Mouse (Mus musculus) natural killer cell, adult 2 months (primary cell): ENCODE results near the gene Rrnad1.
A peak's percentile ranks its signal among the peaks of the same experiment; 100 is the strongest.

Experiments
- DNase-seq, 2 experiments: peaks; one replicate each; pipeline ENCODE4 v3.0.0; 2022; ENCODE audit warnings: low spot score in 2 of 2

Gene Rrnad1

GRCm38 (mm10) chr3:87949266-87949954 lies 18.9 kb upstream of the Rrnad1 start:
- no peak for DNase-seq

DNA sequence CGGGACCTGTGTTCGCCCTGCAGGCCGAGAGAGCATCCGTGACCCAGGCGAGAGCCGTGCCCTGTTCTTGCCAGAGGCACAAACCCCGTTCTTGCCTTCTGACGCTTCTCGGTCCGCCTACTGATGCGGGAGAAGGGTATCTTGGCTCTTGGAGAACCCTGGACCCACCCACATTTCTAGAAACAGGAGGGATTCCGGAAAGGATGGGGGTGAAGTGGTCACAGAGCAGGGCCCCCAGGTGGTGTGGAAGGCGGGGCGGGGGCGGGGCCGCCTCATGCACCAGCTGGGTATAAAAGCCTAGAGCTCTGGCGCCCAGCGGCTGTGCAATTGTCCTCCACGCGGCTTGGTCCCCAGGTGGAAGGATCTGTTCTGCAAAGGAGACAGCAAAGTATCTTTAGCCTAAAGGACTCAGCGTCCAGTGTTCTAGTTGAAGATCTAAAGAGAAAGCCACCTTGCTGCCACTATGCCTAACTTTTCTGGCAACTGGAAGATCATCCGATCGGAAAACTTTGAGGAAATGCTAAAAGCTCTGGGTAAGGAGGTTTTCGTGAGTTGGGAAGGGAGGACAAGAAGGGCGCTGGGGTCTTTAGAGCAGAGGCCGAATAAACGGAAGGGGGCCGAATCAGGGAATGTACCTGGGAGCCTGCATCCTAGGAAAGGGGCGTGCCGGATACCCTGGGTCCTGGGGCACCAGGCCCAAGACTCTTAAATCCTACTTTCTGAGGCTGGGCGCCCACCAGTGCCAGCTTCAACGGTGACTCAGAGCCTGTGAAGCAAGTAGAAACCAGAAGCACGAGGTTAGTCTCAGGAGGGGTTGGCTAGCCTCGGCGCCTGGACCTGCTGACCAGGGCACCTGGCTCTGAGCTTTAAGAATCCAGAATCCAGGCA lies 18.1 kb upstream of the Rrnad1 start, which contains the start of gene Crabp2:
Gene Crabp2, plus strand, starts transcription at position 289 of the 888 bp plus-strand sequence.
- DNase-seq = no peak

- DNase-seq = no peak
These were observed 17.3 kb upstream of the Rrnad1 start for GRCm38 (mm10) chr3:87947811-87948199.

GRCm38 (mm10) chr3:87947056-87947810 lies 16.7 kb upstream of the Rrnad1 start:
- DNase-seq = no peak

GRCm38 (mm10) chr3:87946541-87946860 lies 16.0 kb upstream of the Rrnad1 start:
- DNase-seq = no peak

DNA sequence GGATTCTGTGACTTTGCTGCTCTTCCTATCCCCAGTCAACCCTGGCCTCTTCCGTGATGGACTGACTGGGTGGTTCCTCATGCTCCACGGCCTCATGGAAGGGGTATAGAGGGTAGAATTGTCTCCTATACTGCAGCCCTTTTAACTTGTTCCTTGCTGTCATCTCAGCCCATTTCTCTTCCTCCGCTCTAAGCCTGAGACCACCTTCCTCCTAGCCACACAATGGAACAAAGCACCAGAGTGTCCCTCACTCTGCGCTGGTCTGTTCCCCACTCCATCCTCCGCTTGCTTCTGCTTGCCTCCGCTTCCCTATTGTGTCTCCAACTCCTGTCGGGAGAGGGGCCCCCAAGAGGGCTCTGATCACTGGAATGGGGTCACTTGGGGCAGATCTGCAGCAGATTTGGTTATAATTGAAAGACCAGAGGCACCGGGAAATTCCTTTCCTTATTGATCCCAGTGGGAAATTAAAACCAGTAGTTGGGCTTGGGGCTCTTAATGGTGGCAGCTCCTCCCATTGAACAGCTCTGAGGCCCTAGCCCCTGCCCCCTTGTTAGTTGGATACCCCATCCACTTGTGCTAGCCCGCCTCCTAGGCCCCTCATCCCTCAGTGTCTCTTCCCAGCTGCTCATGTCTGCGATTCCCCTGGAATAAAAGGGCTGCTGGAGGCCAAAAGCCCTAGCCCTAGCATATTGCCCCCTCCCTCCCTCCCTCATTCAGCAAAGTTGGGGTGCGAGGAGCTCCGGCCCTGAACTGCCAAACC lies 15.4 kb upstream of the Rrnad1 start:
- DNase-seq = no peak

DNA sequence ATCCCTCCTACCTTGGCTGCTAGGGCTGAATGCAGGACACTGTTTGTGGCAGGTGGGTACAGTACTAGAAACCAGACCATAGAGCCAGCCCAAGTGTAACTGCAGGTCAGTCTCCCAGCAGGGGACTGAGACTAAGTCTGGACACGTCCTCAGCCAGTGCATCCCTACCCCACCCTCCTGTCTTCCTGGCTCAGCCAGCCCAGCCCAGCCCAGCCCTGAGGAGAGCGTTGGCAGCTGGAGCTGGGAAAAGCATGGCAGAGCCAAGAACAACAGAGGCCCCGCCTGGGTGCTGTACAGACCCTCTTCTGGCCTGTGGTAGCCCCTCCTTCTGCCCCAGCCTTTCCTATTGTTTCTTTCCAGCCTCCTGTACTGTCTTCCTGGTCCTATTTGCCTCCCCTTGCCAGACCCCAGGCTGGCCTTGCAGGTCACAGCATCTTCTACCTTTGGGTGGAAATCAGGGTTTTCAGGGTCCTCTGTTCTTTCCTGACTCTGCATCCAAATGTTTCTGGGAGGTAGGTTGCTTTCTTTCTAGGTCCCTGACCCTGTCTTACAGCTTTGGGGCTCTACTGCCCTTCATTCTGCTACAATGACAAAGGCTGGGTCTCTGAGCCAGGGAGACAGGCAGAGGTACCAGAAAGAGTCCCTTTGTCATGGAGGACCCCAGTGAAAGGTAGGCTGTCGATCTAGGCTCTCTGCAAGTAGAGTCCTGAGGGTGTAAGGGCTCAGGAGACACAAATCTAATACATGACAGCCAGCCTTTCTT lies 14.5 kb upstream of the Rrnad1 start:
- DNase-seq = no peak

GRCm38 (mm10) chr3:87943586-87943985 lies 13.1 kb upstream of the Rrnad1 start:
- DNase-seq = no peak

- DNase-seq = no peak
These were observed 12.0 kb upstream of the Rrnad1 start for GRCm38 (mm10) chr3:87942471-87942870.

DNA sequence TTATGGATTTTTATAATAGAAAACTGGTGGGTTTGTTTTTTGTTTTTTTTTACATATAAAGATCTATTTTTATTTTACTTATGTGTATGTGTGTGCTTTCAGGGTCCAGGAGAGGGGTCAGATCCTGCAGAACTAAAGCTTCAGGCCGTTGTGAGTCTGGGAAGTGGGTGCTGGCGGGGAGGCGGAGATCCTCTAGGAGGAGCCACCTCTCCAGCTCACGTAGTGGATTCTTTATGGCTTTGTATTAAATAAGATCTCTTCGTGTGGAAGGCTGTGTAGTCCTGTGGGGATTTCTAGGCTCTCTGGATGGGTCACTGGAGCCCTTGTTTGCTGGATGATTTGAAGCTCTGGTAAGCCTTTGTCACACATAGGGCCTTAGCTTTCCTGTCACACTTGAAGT lies 10.1 kb upstream of the Rrnad1 start:
- DNase-seq = no peak

DNA sequence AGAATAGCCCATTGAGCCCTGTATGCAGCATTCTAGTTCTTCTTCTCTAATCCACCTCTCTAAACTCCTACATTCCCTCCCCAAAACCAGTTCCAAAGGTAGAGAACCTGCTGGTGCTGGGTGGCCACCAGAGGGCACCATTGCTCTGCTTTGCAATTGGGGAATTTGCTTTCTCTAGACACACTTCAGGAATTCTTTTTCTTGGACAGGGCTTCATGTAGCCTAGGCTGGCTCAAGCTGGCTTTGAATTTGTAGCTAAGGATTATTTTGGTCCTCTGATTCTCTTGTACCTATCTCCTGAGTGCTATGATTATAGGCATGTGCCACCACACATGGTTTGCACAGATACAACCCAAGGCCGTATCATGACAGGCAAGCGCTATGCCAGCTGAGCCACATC lies 5.3 kb upstream of the Rrnad1 start:
- peak in 1 of 2 experiments; percentile 52 for DNase-seq

DNA sequence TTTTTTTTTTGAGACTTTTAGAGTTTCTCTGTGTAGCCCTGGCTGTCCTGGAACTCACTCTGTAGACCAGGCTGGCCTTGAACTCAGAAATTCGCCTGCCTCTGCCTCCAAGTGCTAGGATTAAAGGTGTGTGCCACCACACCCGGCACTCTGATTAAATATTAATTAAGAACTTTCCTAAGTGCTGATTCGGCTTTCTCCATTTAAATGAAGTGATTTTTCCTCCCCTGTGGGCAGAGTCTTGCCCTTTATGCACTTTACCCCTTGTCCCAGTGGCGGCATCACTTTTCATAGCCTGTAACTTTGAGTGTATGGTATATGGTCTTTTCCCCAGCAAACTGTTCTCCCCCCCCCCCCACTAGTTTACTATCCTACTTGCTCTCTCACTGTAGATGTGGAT lies 4.7 kb upstream of the Rrnad1 start:
- no peak for DNase-seq

GRCm38 (mm10) chr3:87934501-87934900 lies 4.0 kb upstream of the Rrnad1 start:
- DNase-seq = no peak

- no peak for DNase-seq
These were observed 3.5 kb upstream of the Rrnad1 start for GRCm38 (mm10) chr3:87934026-87934425.

GRCm38 (mm10) chr3:87929341-87930077 lies 1.0 kb downstream of the Rrnad1 start:
- DNase-seq = no peak

- no peak for DNase-seq
These were observed 3.1 kb downstream of the Rrnad1 start for GRCm38 (mm10) chr3:87927452-87927851.

- DNase-seq = no peak
These were observed 5.5 kb downstream of the Rrnad1 start for GRCm38 (mm10) chr3:87924996-87925395.

- DNase-seq = no peak
These were observed 10.1 kb downstream of the Rrnad1 start for GRCm38 (mm10) chr3:87920270-87920943.

DNA sequence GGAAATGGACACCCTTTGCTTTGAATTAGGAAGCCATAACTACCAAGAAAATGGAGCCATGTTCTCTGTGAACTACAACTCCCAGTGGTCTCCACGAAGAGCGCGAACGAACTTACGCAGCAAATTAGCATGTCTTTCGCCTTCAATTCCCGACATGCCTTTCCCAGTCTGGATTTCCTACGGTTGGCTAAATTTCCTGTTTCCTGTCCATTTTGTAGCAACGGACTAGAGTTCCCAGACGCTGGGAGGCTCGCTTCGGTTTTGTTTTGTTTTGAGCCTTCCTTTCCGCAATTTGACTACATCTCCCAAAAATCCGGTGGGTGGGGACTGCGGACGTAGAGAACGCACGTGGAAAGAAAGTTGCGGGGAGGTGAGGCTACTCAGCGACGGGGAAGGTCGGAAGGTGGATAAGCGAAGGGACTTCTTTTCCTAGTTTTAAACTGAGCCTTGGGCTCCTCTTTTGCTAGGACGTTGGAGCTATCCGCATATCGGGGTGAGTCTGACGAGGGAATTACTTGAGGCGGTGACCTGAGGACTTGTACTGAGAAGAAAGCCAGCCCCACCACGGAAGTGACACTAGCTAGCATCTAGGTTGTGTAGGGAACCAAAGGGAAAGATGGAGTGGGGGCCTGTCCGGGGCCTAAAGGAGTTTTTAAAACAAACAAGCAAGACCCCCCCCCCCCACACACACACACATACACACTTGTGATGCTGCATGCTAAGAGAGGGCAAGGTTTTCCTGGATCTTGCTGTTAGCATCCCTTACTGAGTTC lies 11.0 kb downstream of the Rrnad1 start, which contains the start of gene Mrpl24:
Gene Mrpl24, plus strand, starts transcription at position 171 of the 773 bp plus-strand sequence.
- DNase-seq = peak; percentile 47 to 58
